Mouse (Mus musculus) heart, adult 2 months (tissue): Measurements from ENCODE around the gene Vwc2l.

ENCODE experiments used
- CTCF ChIP-seq: fragments of 200-600 bp; IDR thresholded peaks from 2 replicates; pipeline ENCODE4 v1.8.1; 2022; ENCODE audit warnings: antibody characterized with exemption, mild to moderate bottlenecking, moderate library complexity
- EP300 ChIP-seq: fragments of 200-500 bp; IDR thresholded peaks from 2 replicates; pipeline ENCODE4 v1.6.1; 2011; ENCODE audit warnings: low read depth, low read length, control low read depth; ENCODE audit not compliant: insufficient read depth

DNA sequence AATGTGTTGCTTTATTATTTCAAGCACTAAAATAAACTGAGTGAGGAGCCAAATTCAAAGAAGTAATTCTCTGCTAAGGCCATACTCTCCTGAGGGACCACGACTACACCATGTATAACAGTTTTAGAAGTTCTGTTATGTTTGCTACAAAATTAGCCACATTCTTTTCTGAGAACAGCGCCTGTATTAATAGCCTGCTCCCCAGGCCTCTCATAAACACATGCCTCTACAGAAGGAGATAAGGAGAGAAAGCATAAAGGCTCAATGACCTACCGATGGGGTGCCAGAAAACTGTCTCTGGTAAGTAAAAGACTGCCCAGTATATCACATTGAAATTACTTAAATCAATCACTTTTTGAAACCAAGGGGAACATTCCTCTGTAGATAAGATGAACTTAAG is 21.6 kb upstream of the Vwc2l start:
- TF ChIP-seq CTCF (no peak), EP300 (no peak)
